Mouse (Mus musculus) stomach, postnatal 0 days (tissue): ENCODE data around the gene Eef2k. TPM values are rescaled to one million over a fixed set of nuclear protein-coding genes. Genes with fewer than 3 reads are reported as not detected.

Experiments
- ATAC-seq: fragments of 200-750 bp; cut with Nextera tagmentation; 2 replicates; pipeline ENCODE4 v1.8.0; 2017; ENCODE audit not compliant: low FRiP score, low TSS enrichment
- DNase-seq: peaks from one replicate; pipeline ENCODE4 v3.0.0-alpha.2; 2016; ENCODE audit warnings: low spot score
- H3K27ac ChIP-seq: fragments of 300-500 bp; sonication (generic); replicated peaks from 2 replicates; pipeline ENCODE4 v1.5.1; 2014; ENCODE audit warnings: mild to moderate bottlenecking, control low read depth
- H3K27me3 ChIP-seq: fragments of 300-500 bp; sonication (generic); 2 replicates; pipeline ENCODE4 v1.6.1; 2014; ENCODE audit warnings: low read length; ENCODE audit not compliant: control insufficient read depth, insufficient read depth
- H3K36me3 ChIP-seq: fragments of 300-500 bp; sonication (generic); 2 replicates; pipeline ENCODE4 v1.6.1; 2014; ENCODE audit warnings: low read length, mixed read lengths; ENCODE audit not compliant: control insufficient read depth, insufficient read depth
- H3K4me1 ChIP-seq: fragments of 300-500 bp; sonication (generic); replicated peaks from 2 replicates; pipeline ENCODE4 v1.6.1; 2014; ENCODE audit warnings: antibody characterized with exemption; ENCODE audit not compliant: control insufficient read depth, insufficient read depth
- H3K4me2 ChIP-seq: fragments of 300-500 bp; sonication (generic); replicated peaks from 2 replicates; pipeline ENCODE4 v1.6.1; 2014; ENCODE audit warnings: low read depth, mild to moderate bottlenecking, control low read depth, moderate library complexity
- H3K4me3 ChIP-seq: fragments of 300-500 bp; sonication (generic); 2 replicates; pipeline ENCODE4 v1.5.1; 2014; ENCODE audit warnings: low read depth, low read length, control low read depth
- H3K9ac ChIP-seq: fragments of 300-500 bp; sonication (generic); 2 replicates; pipeline ENCODE4 v1.6.1; 2014; ENCODE audit warnings: mild to moderate bottlenecking, low read length, control low read depth, mixed read lengths
- H3K9me3 ChIP-seq: fragments of 300-500 bp; sonication (generic); 2 replicates; pipeline ENCODE4 v1.6.1; 2016; ENCODE audit warnings: low read length; ENCODE audit not compliant: control insufficient read depth
- CTCF ChIP-seq: IDR thresholded peaks from 2 replicates; pipeline ENCODE4 v1.5.1; 2016; ENCODE audit warnings: antibody characterized with exemption, low read depth, mild to moderate bottlenecking, moderate library complexity
- EP300 ChIP-seq: optimal IDR thresholded peaks from 2 replicates; pipeline ENCODE3; 2016; ENCODE audit warnings: antibody characterized with exemption
- WGBS: fragments of 180-500 bp; shearing (Covaris S2); extraction: QIAGEN DNeasy Blood & Tissue Kit; methylation state at CpG from one replicate; pipeline ENCODE4 v1.1.7; 2014; 5-methylcytosine and 5-hydroxymethylcytosine counted together
- polyA plus RNA-seq: library from polyadenylated mRNA; unstranded; fragments of >200 nt; fragmentation: Nextera tagmentation; extraction: Ambion mirVana; gene quantifications from 2 replicates; pipeline ENCODE4 v1.2.1, GENCODE M21; 2015

Eef2k gene
- 39.9 and 42.0 TPM in 2 replicates for polyA plus RNA-seq

- WGBS, result 3% methylated on average over 34 of the region's 35 CpGs
Observed at GRCm38 (mm10) chr7:120842345-120843036, at the start of gene Eef2k. TSS of gene Eef2k (plus strand) at chr7:120842831.

GRCm38 (mm10) chr7:120795544-120795943 is 47.1 kb upstream of the Eef2k start:
- H3K4me2 ChIP-seq, result no peak overlapping the region
- no peak overlapping the region for H3K4me3 ChIP-seq
- H3K27me3 ChIP-seq, result no peaks in the 10 kb centered on the region
- 77% methylated on average over 4 of the region's 4 CpGs for WGBS
- no peaks in the 10 kb centered on the region for H3K4me1 ChIP-seq
- ATAC-seq, result no peak
- no peak for TF ChIP-seq CTCF
- H3K36me3 ChIP-seq, result no peaks in the 10 kb centered on the region
- DNase-seq, result no peak
- H3K27ac ChIP-seq, result no peak overlapping the region
- H3K9ac ChIP-seq, result no peak overlapping the region
- H3K9me3 ChIP-seq, result no peaks in the 10 kb centered on the region

More at GRCm38 (mm10) chr7:120842345-120843036, at the start of gene Eef2k:
- no peaks in the 10 kb centered on the region; the same call in 1 of the 2 replicates for H3K4me1 ChIP-seq
- DNase-seq (peak; percentile 94), ATAC-seq (peak; percentile 95)
- TF ChIP-seq EP300 (peak; percentile 15), CTCF (peak; percentile 67)
- H3K36me3 ChIP-seq, result 0 out of 2 replicates have a peak, but pooled peaks cover 2% of the 10 kb centered on the region
- peak within 1 kb of the TSS; percentile 79 for H3K4me2 ChIP-seq
- no peaks in the 10 kb centered on the region for H3K27me3 ChIP-seq
- H3K4me3 ChIP-seq, result peak within 1 kb of the TSS; percentile 82
- H3K27ac ChIP-seq, result peak within 1 kb of the TSS; percentile 99
- no peaks in the 10 kb centered on the region for H3K9me3 ChIP-seq
- H3K9ac ChIP-seq, result peak within 1 kb of the TSS; percentile 95

- Histone ChIP-seq H3K36me3 (no peaks in the 10 kb centered on the region), H3K27ac (no peak overlapping the region), H3K4me1 (no peaks in the 10 kb centered on the region), H3K4me2 (no peak overlapping the region), H3K27me3 (no peaks in the 10 kb centered on the region), H3K9ac (no peak overlapping the region), H3K9me3 (no peaks in the 10 kb centered on the region), H3K4me3 (no peak overlapping the region)
- DNase-seq, result no peak
- TF ChIP-seq CTCF, result no peak
- TF ChIP-seq EP300, result no peak
- ATAC-seq, result no peak
- WGBS, result 67% methylated on average over 3 of the region's 3 CpGs
Observed at GRCm38 (mm10) chr7:120796369-120796768, 46.3 kb upstream of the Eef2k start.

GRCm38 (mm10) chr7:120803268-120803667 is 39.4 kb upstream of the Eef2k start:
- no peak overlapping the region for H3K27ac ChIP-seq
- no peaks in the 10 kb centered on the region for H3K4me1 ChIP-seq

GRCm38 (mm10) chr7:120809705-120810104 is 32.9 kb upstream of the Eef2k start:
- Histone ChIP-seq H3K36me3 (no peaks in the 10 kb centered on the region), H3K9ac (no peak overlapping the region), H3K27ac (no peak overlapping the region), H3K4me1 (no peaks in the 10 kb centered on the region), H3K27me3 (no peaks in the 10 kb centered on the region), H3K9me3 (no peaks in the 10 kb centered on the region), H3K4me3 (no peak overlapping the region), H3K4me2 (peak overlapping the region; percentile 49)
- DNase-seq, result peak; percentile 48
- WGBS, result 4% methylated on average over 24 of the region's 27 CpGs
- peak; percentile 35; the same call in 1 of the 2 replicates for ATAC-seq
- TF ChIP-seq EP300 (no peak), CTCF (no peak)

More at GRCm38 (mm10) chr7:120803268-120803667, 39.4 kb upstream of the Eef2k start:
- H3K27me3 ChIP-seq, result no peaks in the 10 kb centered on the region
- no peaks in the 10 kb centered on the region for H3K36me3 ChIP-seq
- no peaks in the 10 kb centered on the region for H3K9me3 ChIP-seq
- H3K4me2 ChIP-seq, result no peak overlapping the region
- TF ChIP-seq CTCF (no peak), EP300 (no peak)
- ATAC-seq (no peak), DNase-seq (no peak)
- H3K4me3 ChIP-seq, result no peak overlapping the region
- 87% methylated on average over 2 of the region's 2 CpGs for WGBS
- no peak overlapping the region for H3K9ac ChIP-seq

- peak; percentile 80 for ATAC-seq
- no peak within 1 kb of the TSS for H3K4me2 ChIP-seq
- H3K4me1 ChIP-seq, result no peaks in the 10 kb centered on the region
- TF ChIP-seq EP300 (no peak), CTCF (no peak)
- no peak within 1 kb of the TSS for H3K4me3 ChIP-seq
- no peak within 1 kb of the TSS for H3K9ac ChIP-seq
- no peaks in the 10 kb centered on the region for H3K9me3 ChIP-seq
- H3K27ac ChIP-seq, result no peak within 1 kb of the TSS
- H3K27me3 ChIP-seq, result no peaks in the 10 kb centered on the region
- H3K36me3 ChIP-seq, result no peaks in the 10 kb centered on the region
- DNase-seq, result peak; percentile 42
- 68% methylated on average over 6 of the region's 6 CpGs for WGBS
Observed at GRCm38 (mm10) chr7:120811834-120812415, 30.7 kb upstream of the Eef2k start, which contains the start of gene Gm5737. TSS of gene Gm5737 (plus strand) at chr7:120812365.
